Mouse (Mus musculus) brown adipose tissue, adult 24 weeks (tissue): Measurements from ENCODE around the gene Gucy2e. TPM values are rescaled to one million over a fixed set of nuclear protein-coding genes. Genes with fewer than 3 reads are reported as not detected.

Experiments used
- H3K27ac ChIP-seq: fragments of 200-500 bp; replicated peaks from 2 replicates; pipeline ENCODE4 v1.5.1; 2012; ENCODE audit warnings: low read depth, mild to moderate bottlenecking, low read length
- H3K4me1 ChIP-seq: fragments of 200-500 bp; 2 replicates; pipeline ENCODE4 v1.6.1; 2012; ENCODE audit warnings: low read length, mixed read lengths; ENCODE audit not compliant: control insufficient read depth, insufficient read depth, insufficient read length
- H3K4me3 ChIP-seq: fragments of 200-500 bp; 2 replicates; pipeline ENCODE4 v1.5.1; 2012; ENCODE audit warnings: low read depth, mild to moderate bottlenecking, low read length, moderate library complexity; ENCODE audit not compliant: insufficient read depth
- polyA plus RNA-seq: library from polyadenylated mRNA; stranded (reverse); fragments of >200 nt; gene quantifications from 2 replicates; pipeline ENCODE4 v1.2.4, GENCODE M21; 2012; ENCODE audit not compliant: missing spikeins, insufficient read depth, insufficient read length

Gene Gucy2e
- polyA plus RNA-seq, 1 experiment: not detected

DNA sequence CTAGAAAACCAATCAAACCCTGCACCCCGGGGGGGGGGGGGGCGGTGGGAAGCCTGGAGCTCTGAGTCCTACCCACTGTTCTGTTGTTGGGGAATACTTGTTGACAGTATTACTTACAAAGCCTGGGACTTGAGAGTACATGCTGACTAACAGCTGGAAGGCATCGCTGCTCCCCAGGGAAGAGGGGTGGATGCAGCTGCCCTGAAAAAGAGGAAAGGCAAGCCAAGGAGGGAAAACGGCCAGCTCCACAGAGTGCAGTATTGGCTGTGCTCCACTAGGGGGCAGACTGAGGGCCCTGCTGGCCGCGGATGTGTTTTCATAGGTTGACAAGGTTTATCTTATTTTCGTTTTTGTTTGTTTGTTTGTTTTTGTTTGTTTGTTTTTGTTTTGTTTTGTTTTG, 65.2 kb downstream of the Gucy2e start:
- Histone ChIP-seq H3K4me3 (no peak overlapping the region), H3K27ac (no peak overlapping the region), H3K4me1 (no peaks in the 10 kb centered on the region)

DNA sequence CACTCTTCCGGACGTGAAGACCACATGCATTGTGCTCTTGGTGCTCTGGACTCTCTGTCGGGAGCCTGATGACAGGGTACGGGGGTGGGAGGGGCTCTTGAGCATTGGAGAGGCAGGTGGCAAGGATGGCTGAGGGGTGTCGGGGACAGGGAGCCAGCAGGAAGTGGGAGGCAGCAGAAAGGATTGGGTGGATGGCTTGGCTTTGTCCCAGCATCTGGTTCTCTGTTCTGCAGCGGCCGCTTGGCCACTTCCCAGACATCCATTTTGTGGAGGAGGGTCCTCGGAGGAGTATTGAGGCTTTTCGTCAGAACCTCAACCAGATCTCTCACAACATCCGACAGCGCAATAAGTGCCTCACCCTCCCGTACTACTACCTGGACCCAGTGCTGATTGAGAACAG, 67.5 kb downstream of the Gucy2e start:
- Histone ChIP-seq H3K4me1 (no peaks in the 10 kb centered on the region), H3K27ac (no peak overlapping the region), H3K4me3 (no peak overlapping the region)

Other genes with a start within 250 kb of the Gucy2e start
- 7.8 and 11.1 TPM in 2 replicates for gene Pfas, start 228.6 kb downstream of the Gucy2e start, polyA plus RNA-seq
- gene Ctc1, start 221.1 kb downstream of the Gucy2e start, polyA plus RNA-seq: 6.2 and 11.8 TPM in 2 replicates
- gene Aurkb, start 191.4 kb downstream of the Gucy2e start, polyA plus RNA-seq: 0.79 TPM in 1 of 2 replicates, not detected in the other
- gene Borcs6, start 177.3 kb downstream of the Gucy2e start, polyA plus RNA-seq: 8.1 and 8.3 TPM in 2 replicates
- gene Tmem107, start 166.2 kb downstream of the Gucy2e start, polyA plus RNA-seq: 2.5 and 4.6 TPM in 2 replicates
- 42.0 and 54.9 TPM in 2 replicates for gene Vamp2, start 148.5 kb downstream of the Gucy2e start, polyA plus RNA-seq
- 7.9 and 15.6 TPM in 2 replicates for gene Per1, start 141.8 kb downstream of the Gucy2e start, polyA plus RNA-seq
- not detected in 2 replicates for gene Hes7, start 116.6 kb downstream of the Gucy2e start, polyA plus RNA-seq
- 0.87 TPM in 1 of 2 replicates, not detected in the other for gene 9130213A22Rik, start 114.4 kb downstream of the Gucy2e start, polyA plus RNA-seq
- gene Aloxe3, start 111.1 kb downstream of the Gucy2e start, polyA plus RNA-seq: not detected in 2 replicates
- gene Alox12b, start 80.0 kb downstream of the Gucy2e start, polyA plus RNA-seq: not detected in 2 replicates
- gene Alox8, start 39.2 kb downstream of the Gucy2e start, polyA plus RNA-seq: not detected in 2 replicates
- gene Cntrob, start 86.7 kb upstream of the Gucy2e start, polyA plus RNA-seq: 4.5 and 5.6 TPM in 2 replicates
- 93.3 and 94.0 TPM in 2 replicates for gene Trappc1, start 86.9 kb upstream of the Gucy2e start, polyA plus RNA-seq
- 1.2 and 1.6 TPM in 2 replicates for gene Kcnab3, start 89.2 kb upstream of the Gucy2e start, polyA plus RNA-seq
- gene Rnf227, start 103.4 kb upstream of the Gucy2e start, polyA plus RNA-seq: 2.8 TPM in 1 of 2 replicates, not detected in the other
- gene Chd3, start 132.4 kb upstream of the Gucy2e start, polyA plus RNA-seq: 19.4 and 27.0 TPM in 2 replicates
- gene Naa38, start 158.5 kb upstream of the Gucy2e start, polyA plus RNA-seq: 249 and 290 TPM in 2 replicates
- 16.1 and 18.9 TPM in 2 replicates for gene Cyb5d1, start 158.6 kb upstream of the Gucy2e start, polyA plus RNA-seq
- 4.1 and 8.3 TPM in 2 replicates for gene Tmem88, start 161.2 kb upstream of the Gucy2e start, polyA plus RNA-seq
- 13.9 and 16.9 TPM in 2 replicates for gene Kdm6b, start 176.6 kb upstream of the Gucy2e start, polyA plus RNA-seq